Mouse (Mus musculus): ENCODE measurements at regions not wholly inside any gene's neighbourhood (a gene's known extent, or its start where the extent isn't known, plus 50 kb on each side); places are given as distances from the start of the nearest gene placed in this dataset.

GRCm38 (mm10) chr7:69827251-69827650, 539.3 kb downstream of the Nr2f2 start:
- 31% methylated on average over 8 of the region's 8 CpGs for WGBS
- H3K9me3 ChIP-seq, result no peaks in the 10 kb centered on the region

GRCm38 (mm10) chr7:69820570-69820969, 546.0 kb downstream of the Nr2f2 start:
- peaks cover 39% of the 10 kb centered on the region for H3K27me3 ChIP-seq (ENCODE audit: poor library complexity, severe bottlenecking)
- H3K4me3 ChIP-seq, result no peak overlapping the region
- no peak for DNase-seq (ENCODE audit: extremely low spot score, low spot score)
- no peaks in the 10 kb centered on the region for H3K36me3 ChIP-seq (replicated peaks)
- H3K9me3 ChIP-seq, result no peaks in the 10 kb centered on the region
- no peak overlapping the region for H3K27ac ChIP-seq
- WGBS, result 89% methylated on average over 2 of the region's 2 CpGs
- peaks cover 1% of the 10 kb centered on the region for H3K4me1 ChIP-seq

More at GRCm38 (mm10) chr7:69827251-69827650, 539.3 kb downstream of the Nr2f2 start:
- no peak for DNase-seq (ENCODE audit: extremely low spot score, low spot score)
- peaks cover 42% of the 10 kb centered on the region for H3K27me3 ChIP-seq (ENCODE audit: poor library complexity, severe bottlenecking)
- no peaks in the 10 kb centered on the region for H3K36me3 ChIP-seq (replicated peaks)
- H3K4me3 ChIP-seq, result peak overlapping the region; percentile 10; the same call in 1 of the 2 replicates
- peaks cover 20% of the 10 kb centered on the region for H3K4me1 ChIP-seq
- H3K27ac ChIP-seq, result 0 out of 2 replicates have a peak overlapping the region, but pooled peaks have one; percentile 20

GRCm38 (mm10) chr7:69812301-69812700, 554.2 kb downstream of the Nr2f2 start:
- Histone ChIP-seq H3K4me1 (peaks cover 63% of the 10 kb centered on the region), H3K9me3 (no peaks in the 10 kb centered on the region), H3K4me3 (no peak overlapping the region), H3K27me3 (ENCODE audit: poor library complexity, severe bottlenecking) (peaks cover 54% of the 10 kb centered on the region), H3K36me3 (replicated peaks) (no peaks in the 10 kb centered on the region), H3K27ac (peak overlapping the region; percentile 66; the same call in 1 of the 2 replicates)
- WGBS, result 69% methylated on average over 3 of the region's 3 CpGs
- DNase-seq (ENCODE audit: extremely low spot score, low spot score), result no peak

- Histone ChIP-seq H3K4me3 (no peak overlapping the region), H3K27me3 (ENCODE audit: poor library complexity, severe bottlenecking) (peaks cover 43% of the 10 kb centered on the region), H3K36me3 (replicated peaks) (no peaks in the 10 kb centered on the region), H3K4me1 (peaks cover 66% of the 10 kb centered on the region), H3K27ac (peak overlapping the region; percentile 72), H3K9me3 (no peaks in the 10 kb centered on the region)
- 25% methylated on average over 5 of the region's 5 CpGs for WGBS
- no peak for DNase-seq (ENCODE audit: extremely low spot score, low spot score)
Observed at GRCm38 (mm10) chr7:69810873-69811272, 555.7 kb downstream of the Nr2f2 start.

GRCm38 (mm10) chr7:69807220-69807619, 559.3 kb downstream of the Nr2f2 start:
- no peak for DNase-seq (ENCODE audit: extremely low spot score, low spot score)
- Histone ChIP-seq H3K27ac (peak overlapping the region; percentile 75), H3K36me3 (replicated peaks) (no peaks in the 10 kb centered on the region), H3K27me3 (ENCODE audit: poor library complexity, severe bottlenecking) (peaks cover 22% of the 10 kb centered on the region), H3K4me3 (no peak overlapping the region), H3K4me1 (peaks cover 41% of the 10 kb centered on the region), H3K9me3 (no peaks in the 10 kb centered on the region)
- 67% methylated on average over 8 of the region's 8 CpGs for WGBS

GRCm38 (mm10) chr7:69770980-69771348, 595.6 kb downstream of the Nr2f2 start:
- no peaks in the 10 kb centered on the region for H3K36me3 ChIP-seq (replicated peaks)
- no peaks in the 10 kb centered on the region for H3K9me3 ChIP-seq
- H3K27me3 ChIP-seq (ENCODE audit: poor library complexity, severe bottlenecking), result peaks cover 4% of the 10 kb centered on the region; the same call in 1 of the 2 replicates
- no peak for DNase-seq (ENCODE audit: extremely low spot score, low spot score)
- H3K27ac ChIP-seq, result no peak overlapping the region
- H3K4me3 ChIP-seq, result no peak overlapping the region
- peaks cover 12% of the 10 kb centered on the region for H3K4me1 ChIP-seq
- 84% methylated on average over 5 of the region's 5 CpGs for WGBS

GRCm38 (mm10) chr7:69770313-69770979, 596.1 kb downstream of the Nr2f2 start:
- Histone ChIP-seq H3K4me1 (peaks cover 12% of the 10 kb centered on the region), H3K36me3 (replicated peaks) (no peaks in the 10 kb centered on the region), H3K4me3 (no peak overlapping the region), H3K27me3 (ENCODE audit: poor library complexity, severe bottlenecking) (peaks cover 4% of the 10 kb centered on the region; the same call in 1 of the 2 replicates), H3K27ac (no peak overlapping the region), H3K9me3 (no peaks in the 10 kb centered on the region)
- 67% methylated on average over 22 of the region's 22 CpGs for WGBS
- DNase-seq (ENCODE audit: extremely low spot score, low spot score), result peak; percentile 19

- H3K9me3 ChIP-seq, result no peaks in the 10 kb centered on the region
- no peaks in the 10 kb centered on the region for H3K36me3 ChIP-seq (replicated peaks)
- 60% methylated on average over 4 of the region's 4 CpGs for WGBS
- peaks cover 12% of the 10 kb centered on the region for H3K4me1 ChIP-seq
- DNase-seq (ENCODE audit: extremely low spot score, low spot score), result no peak
- H3K27ac ChIP-seq, result no peak overlapping the region
- H3K4me3 ChIP-seq, result no peak overlapping the region
- H3K27me3 ChIP-seq (ENCODE audit: poor library complexity, severe bottlenecking), result peaks cover 4% of the 10 kb centered on the region; the same call in 1 of the 2 replicates
Observed at GRCm38 (mm10) chr7:69766451-69766850, 600.1 kb downstream of the Nr2f2 start.

GRCm38 (mm10) chr7:69740495-69740894, 626.0 kb downstream of the Nr2f2 start:
- H3K4me1 ChIP-seq, result peaks cover 15% of the 10 kb centered on the region
- 77% methylated on average over 6 of the region's 6 CpGs for WGBS
- H3K4me3 ChIP-seq, result no peak overlapping the region
- H3K27me3 ChIP-seq (ENCODE audit: poor library complexity, severe bottlenecking), result no peaks in the 10 kb centered on the region
- H3K36me3 ChIP-seq (replicated peaks), result no peaks in the 10 kb centered on the region
- H3K27ac ChIP-seq, result no peak overlapping the region
- DNase-seq (ENCODE audit: extremely low spot score, low spot score), result no peak
- no peaks in the 10 kb centered on the region for H3K9me3 ChIP-seq

- 86% methylated on average over 7 of the region's 7 CpGs for WGBS
- peaks cover 15% of the 10 kb centered on the region for H3K4me1 ChIP-seq
- H3K4me3 ChIP-seq, result no peak overlapping the region
Observed at GRCm38 (mm10) chr7:69738998-69739397, 627.5 kb downstream of the Nr2f2 start.

GRCm38 (mm10) chr7:69715081-69715480, 651.5 kb downstream of the Nr2f2 start:
- 94% methylated on average over 5 of the region's 5 CpGs for WGBS
- no peaks in the 10 kb centered on the region for H3K27me3 ChIP-seq (ENCODE audit: poor library complexity, severe bottlenecking)
- DNase-seq (ENCODE audit: extremely low spot score, low spot score), result no peak

More at GRCm38 (mm10) chr7:69738998-69739397, 627.5 kb downstream of the Nr2f2 start:
- H3K9me3 ChIP-seq, result no peaks in the 10 kb centered on the region
- no peaks in the 10 kb centered on the region for H3K27me3 ChIP-seq (ENCODE audit: poor library complexity, severe bottlenecking)
- DNase-seq (ENCODE audit: extremely low spot score, low spot score), result no peak
- no peak overlapping the region for H3K27ac ChIP-seq
- no peaks in the 10 kb centered on the region for H3K36me3 ChIP-seq (replicated peaks)

GRCm38 (mm10) chr7:69670211-69670610, 696.3 kb downstream of the Nr2f2 start:
- Histone ChIP-seq H3K9me3 (no peaks in the 10 kb centered on the region), H3K36me3 (replicated peaks) (no peaks in the 10 kb centered on the region), H3K27me3 (ENCODE audit: poor library complexity, severe bottlenecking) (no peaks in the 10 kb centered on the region), H3K4me1 (no peaks in the 10 kb centered on the region), H3K4me3 (no peak overlapping the region), H3K27ac (no peak overlapping the region)
- WGBS, result 78% methylated on average over 1 of the region's 1 CpGs
- DNase-seq (ENCODE audit: extremely low spot score, low spot score), result no peak

More at GRCm38 (mm10) chr7:69715081-69715480, 651.5 kb downstream of the Nr2f2 start:
- H3K27ac ChIP-seq, result no peak overlapping the region
- H3K4me3 ChIP-seq, result no peak overlapping the region
- 0 out of 2 replicates have a peak, but pooled peaks cover 3% of the 10 kb centered on the region for H3K4me1 ChIP-seq
- H3K9me3 ChIP-seq, result no peaks in the 10 kb centered on the region
- no peaks in the 10 kb centered on the region for H3K36me3 ChIP-seq (replicated peaks)

GRCm38 (mm10) chr7:69655583-69655982, 711.0 kb downstream of the Nr2f2 start:
- no peaks in the 10 kb centered on the region for H3K36me3 ChIP-seq (replicated peaks)
- DNase-seq (ENCODE audit: extremely low spot score, low spot score), result no peak
- WGBS, result 13% methylated on average over 9 of the region's 9 CpGs

More at GRCm38 (mm10) chr7:69655583-69655982, 711.0 kb downstream of the Nr2f2 start:
- peaks cover 3% of the 10 kb centered on the region; the same call in 1 of the 2 replicates for H3K27me3 ChIP-seq (ENCODE audit: poor library complexity, severe bottlenecking)
- H3K27ac ChIP-seq, result no peak overlapping the region
- H3K4me3 ChIP-seq, result no peak overlapping the region
- peaks cover 8% of the 10 kb centered on the region; the same call in 1 of the 2 replicates for H3K4me1 ChIP-seq
- H3K9me3 ChIP-seq, result no peaks in the 10 kb centered on the region

All from forebrain, embryonic 10.5 days (tissue).